Mouse (Mus musculus) cerebellum, adult 2 months (tissue): ENCODE results near the gene Fkbp14.

ENCODE experiments used
- CTCF ChIP-seq: fragments of 200-500 bp; IDR thresholded peaks from 2 replicates; pipeline ENCODE4 v1.5.1; 2011; ENCODE audit warnings: low read depth, mild to moderate bottlenecking, control low read depth, low read length, moderate library complexity, borderline replicate concordance; ENCODE audit not compliant: insufficient read depth
- POLR2A ChIP-seq: fragments of 200-500 bp; IDR thresholded peaks from 2 replicates; pipeline ENCODE4 v1.6.1; 2011; ENCODE audit warnings: low read length, control low read depth, borderline replicate concordance; ENCODE audit not compliant: insufficient read depth

GRCm38 (mm10) chr6:54543646-54544045 is 53.5 kb downstream of the Fkbp14 start:
- TF ChIP-seq CTCF (no peak), POLR2A (no peak)
